Mouse (Mus musculus) erythroblast, embryonic 14.5 days (primary cell): ENCODE data around the gene Aida. TPM values are rescaled to one million over a fixed set of nuclear protein-coding genes. Genes with fewer than 3 reads are reported as not detected.

Source experiments
- H3K27me3 ChIP-seq: 2 replicates; pipeline ENCODE4 v1.6.1; 2012; ENCODE audit warnings: inconsistent platforms; ENCODE audit not compliant: control insufficient read depth
- H3K36me3 ChIP-seq: 2 replicates; pipeline ENCODE4 v1.6.1; 2012; ENCODE audit warnings: mild to moderate bottlenecking, inconsistent platforms; ENCODE audit not compliant: control insufficient read depth
- H3K4me1 ChIP-seq: 2 replicates; pipeline ENCODE4 v1.6.1; 2012; ENCODE audit warnings: inconsistent platforms; ENCODE audit not compliant: control insufficient read depth
- H3K4me3 ChIP-seq: replicated peaks from 2 replicates; pipeline ENCODE3; 2012; ENCODE audit warnings: moderate library complexity, mild to moderate bottlenecking, inconsistent platforms
- H3K9me3 ChIP-seq: 2 replicates; pipeline ENCODE4 v1.6.1; 2012; ENCODE audit warnings: low read length, inconsistent platforms, mixed read lengths; ENCODE audit not compliant: control insufficient read depth
- GATA1 ChIP-seq: IDR thresholded peaks from 2 replicates; pipeline ENCODE4 v1.6.1; 2012; ENCODE audit warnings: low read length, inconsistent platforms, mixed read lengths
- TAL1 ChIP-seq: IDR thresholded peaks from 3 replicates; pipeline ENCODE4 v1.6.1; 2012; ENCODE audit warnings: low read length, inconsistent platforms, mixed read lengths
- polyA plus RNA-seq: library from polyadenylated mRNA; stranded (reverse); fragments of >175 nt; gene quantifications from 2 replicates; pipeline ENCODE4 v1.2.3, GENCODE M21; 2012

The Aida gene
- polyA plus RNA-seq, 1 experiment, result 3.7 TPM

DNA sequence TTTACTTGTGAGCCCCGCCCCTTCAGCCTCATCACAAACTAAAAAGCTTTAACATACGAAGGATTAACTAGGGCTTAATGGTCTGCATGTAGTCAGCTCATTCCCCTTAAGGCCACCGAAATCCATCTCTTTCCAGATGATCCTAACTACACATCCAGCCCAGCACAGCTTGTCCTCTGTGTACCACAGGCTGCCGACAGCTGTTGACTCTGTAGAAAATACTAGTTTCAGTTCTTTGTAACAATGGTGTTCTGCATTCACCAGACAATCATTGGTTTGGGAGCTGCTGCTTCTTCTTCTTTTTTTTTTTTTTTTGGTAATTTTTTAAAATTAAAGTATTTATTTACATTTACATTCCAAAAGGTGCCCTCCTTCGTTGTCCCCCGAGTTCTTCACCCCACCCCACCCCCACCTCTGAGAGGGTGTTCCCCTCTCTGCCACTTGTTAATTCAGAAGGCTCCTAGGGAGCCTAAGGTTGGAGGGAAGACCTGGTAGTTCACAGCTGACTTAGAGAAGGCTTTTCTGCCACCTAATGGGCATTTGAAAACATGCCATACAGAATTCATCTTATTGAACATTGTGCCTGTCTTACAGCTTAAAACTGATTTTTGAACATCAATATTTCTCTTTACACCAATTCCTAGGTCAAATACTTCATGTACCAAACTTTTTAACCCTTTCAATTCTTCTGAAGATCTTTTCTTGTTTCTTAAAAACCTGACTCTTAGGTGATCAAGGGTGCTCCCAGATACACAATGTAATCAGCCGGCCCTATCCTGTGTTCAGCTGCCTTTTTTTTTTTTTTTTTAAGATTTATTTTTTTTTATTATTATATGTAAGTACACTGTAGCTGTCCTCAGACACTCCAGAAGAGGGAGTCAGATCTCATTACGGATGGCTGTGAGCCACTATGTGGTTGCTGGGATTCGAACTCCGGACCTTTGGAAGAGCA is 23.2 kb upstream of the Aida start:
- Histone ChIP-seq H3K9me3 (no peaks in the 10 kb centered on the region), H3K27me3 (no peaks in the 10 kb centered on the region), H3K4me1 (no peaks in the 10 kb centered on the region), H3K4me3 (no peak overlapping the region), H3K36me3 (peaks cover 20% of the 10 kb centered on the region)
- TF ChIP-seq GATA1 (no peak), TAL1 (no peak)

DNA sequence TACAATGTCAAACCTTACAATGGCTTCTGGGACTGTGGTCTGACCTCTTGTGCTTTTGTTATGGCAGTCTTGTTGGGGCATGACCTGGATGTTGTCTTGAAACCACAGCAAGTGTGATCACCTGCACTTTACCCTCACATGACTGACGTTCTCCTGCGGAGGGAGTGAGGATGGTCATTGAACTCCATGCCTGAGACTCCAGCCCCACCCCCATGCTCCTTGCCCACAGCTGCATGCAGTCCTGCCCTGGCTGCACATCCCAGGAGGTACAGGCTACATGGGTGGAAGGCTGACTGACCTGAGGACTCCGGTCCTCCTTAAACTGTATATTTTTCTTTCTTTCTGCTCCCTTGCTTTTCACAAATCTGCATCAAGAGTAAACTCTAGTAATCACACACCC is 22.0 kb upstream of the Aida start:
- no peak for TF ChIP-seq GATA1
- TF ChIP-seq TAL1, result no peak
- Histone ChIP-seq H3K36me3 (peaks cover 32% of the 10 kb centered on the region), H3K27me3 (no peaks in the 10 kb centered on the region), H3K4me1 (no peaks in the 10 kb centered on the region), H3K4me3 (no peak overlapping the region), H3K9me3 (no peaks in the 10 kb centered on the region)

DNA sequence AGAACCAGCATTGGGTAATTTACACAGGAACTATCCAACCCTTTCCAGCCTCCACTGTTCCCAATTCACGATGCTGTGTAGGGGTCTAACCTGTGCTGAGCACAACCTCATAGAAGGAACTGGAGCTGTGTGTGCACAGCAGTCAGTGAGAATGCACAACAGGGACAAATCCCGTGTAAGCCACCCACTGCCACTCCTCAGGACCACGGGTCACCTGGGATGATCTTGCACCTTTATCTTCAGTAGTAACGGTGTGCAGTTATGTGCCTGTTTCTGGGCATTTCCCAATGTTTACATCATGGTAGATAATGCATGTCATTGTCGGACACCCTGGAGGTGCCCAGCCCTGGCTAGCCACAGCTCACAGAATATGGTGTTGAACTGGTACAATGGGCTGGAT is 20.6 kb upstream of the Aida start:
- no peak overlapping the region for H3K4me3 ChIP-seq
- H3K9me3 ChIP-seq, result no peaks in the 10 kb centered on the region
- H3K4me1 ChIP-seq, result no peaks in the 10 kb centered on the region
- H3K27me3 ChIP-seq, result no peaks in the 10 kb centered on the region
- no peak for TF ChIP-seq GATA1
- H3K36me3 ChIP-seq, result peaks cover 46% of the 10 kb centered on the region

DNA sequence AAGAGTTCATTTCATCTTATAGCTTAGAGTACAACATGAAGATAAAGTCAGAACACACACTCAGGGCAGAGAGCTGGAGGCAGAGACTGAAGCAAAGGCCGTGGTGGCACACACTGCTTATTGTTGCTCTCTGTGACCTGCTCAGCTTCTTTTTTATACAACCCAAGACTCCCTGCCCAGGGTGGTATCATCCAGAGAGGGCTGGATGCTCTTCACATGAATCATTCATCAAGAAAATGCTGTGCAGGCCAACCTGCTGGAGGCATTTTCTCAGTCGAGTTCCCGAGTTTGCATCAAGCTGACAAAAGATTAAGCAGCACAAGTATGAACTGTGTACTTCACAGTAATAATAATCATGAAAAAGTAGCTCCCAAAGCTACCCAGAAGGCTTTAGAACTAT is 8.0 kb upstream of the Aida start:
- Histone ChIP-seq H3K9me3 (no peaks in the 10 kb centered on the region), H3K27me3 (no peaks in the 10 kb centered on the region), H3K4me1 (no peaks in the 10 kb centered on the region), H3K4me3 (no peak overlapping the region), H3K36me3 (peaks cover 99% of the 10 kb centered on the region)
- no peak for TF ChIP-seq GATA1
- TF ChIP-seq TAL1, result no peak

DNA sequence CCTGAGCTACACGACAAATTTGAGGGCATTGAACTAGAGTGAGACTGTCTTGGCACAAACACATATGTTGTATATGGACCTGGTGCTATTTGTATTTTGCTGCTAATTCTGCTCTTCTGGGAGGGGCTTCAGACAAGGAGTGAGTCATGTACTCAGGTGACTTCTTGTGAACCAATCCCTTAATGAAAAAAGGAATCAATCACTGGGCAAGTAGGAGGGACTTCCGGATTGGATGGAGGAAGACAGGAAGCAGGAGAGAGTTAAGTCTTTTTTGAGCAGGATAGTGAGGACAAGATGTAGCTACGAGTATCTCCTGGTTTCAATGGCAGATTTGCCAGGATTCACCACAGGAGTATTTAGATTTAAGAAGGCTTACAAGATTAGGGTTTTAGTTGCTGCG is 6.8 kb upstream of the Aida start:
- peaks cover 96% of the 10 kb centered on the region for H3K36me3 ChIP-seq
- TF ChIP-seq TAL1 (no peak), GATA1 (no peak)
- no peaks in the 10 kb centered on the region; the same call in 1 of the 2 replicates for H3K4me1 ChIP-seq

DNA sequence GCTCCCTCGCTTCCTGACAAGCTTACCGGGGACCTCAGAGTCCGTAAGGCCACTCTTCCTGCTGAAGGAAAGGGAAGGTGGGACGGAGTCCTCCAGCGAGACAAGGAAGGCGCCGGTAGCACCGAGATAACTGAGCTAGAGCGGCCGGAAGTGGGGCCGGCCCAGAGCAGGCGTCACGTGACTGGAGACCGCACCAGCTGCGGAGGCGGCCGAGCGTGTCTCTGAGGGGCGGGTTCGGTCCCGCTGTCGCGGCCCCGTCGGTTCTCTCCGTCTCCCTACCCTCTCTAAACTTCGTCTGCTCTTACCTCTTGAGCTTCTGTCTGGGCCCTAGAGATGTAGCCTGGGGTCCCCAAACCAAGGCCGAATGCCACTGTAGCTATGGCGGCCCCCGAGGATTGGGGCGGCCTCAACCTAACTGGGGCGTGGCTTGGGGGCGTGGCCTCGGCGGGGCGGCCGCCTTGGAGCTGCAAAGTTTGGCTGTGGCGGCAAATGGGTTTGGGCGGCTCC is 540 bp downstream of the Aida start, which contains the start of gene Brox:
TSS of gene Brox (minus strand) at position 393 of the 507 bp plus-strand sequence.
- peaks cover 2% of the 10 kb centered on the region; the same call in 1 of the 2 replicates for H3K4me1 ChIP-seq
- H3K36me3 ChIP-seq, result peaks cover 24% of the 10 kb centered on the region
- H3K4me3 ChIP-seq, result peak within 1 kb of the TSS; percentile 65
- H3K27me3 ChIP-seq, result no peaks in the 10 kb centered on the region
- TF ChIP-seq TAL1 (no peak), GATA1 (0 out of 2 replicates have a peak, but pooled peaks have one; percentile 52)
- no peaks in the 10 kb centered on the region for H3K9me3 ChIP-seq

More for the DNA sequence above, 6.8 kb upstream of the Aida start:
- H3K27me3 ChIP-seq, result no peaks in the 10 kb centered on the region
- H3K9me3 ChIP-seq, result no peaks in the 10 kb centered on the region
- H3K4me3 ChIP-seq, result no peak overlapping the region

DNA sequence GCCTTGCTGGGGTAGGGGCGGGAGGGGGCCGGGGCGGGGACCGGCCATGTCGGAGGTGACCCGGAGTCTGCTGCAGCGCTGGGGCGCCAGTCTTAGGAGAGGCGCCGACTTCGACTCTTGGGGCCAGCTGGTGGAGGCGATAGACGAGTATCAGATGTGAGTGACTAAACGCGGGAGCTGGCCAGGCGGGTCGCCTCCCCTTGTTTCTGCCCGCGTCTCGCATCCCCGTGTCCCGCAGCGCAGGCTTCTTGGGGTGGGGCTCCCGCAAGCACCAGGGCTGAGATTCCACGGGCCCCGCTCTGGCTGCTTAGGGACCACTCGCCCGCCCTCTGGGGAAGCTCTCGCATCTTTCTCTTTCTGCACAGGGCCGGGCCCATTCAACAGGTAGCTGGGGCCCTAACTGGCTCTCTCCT is 1.1 kb downstream of the Aida start:
- Histone ChIP-seq H3K27me3 (no peaks in the 10 kb centered on the region), H3K36me3 (peaks cover 19% of the 10 kb centered on the region), H3K4me1 (peaks cover 2% of the 10 kb centered on the region; the same call in 1 of the 2 replicates), H3K4me3 (peak overlapping the region; percentile 65), H3K9me3 (no peaks in the 10 kb centered on the region)
- no peak for TF ChIP-seq TAL1
- no peak for TF ChIP-seq GATA1

DNA sequence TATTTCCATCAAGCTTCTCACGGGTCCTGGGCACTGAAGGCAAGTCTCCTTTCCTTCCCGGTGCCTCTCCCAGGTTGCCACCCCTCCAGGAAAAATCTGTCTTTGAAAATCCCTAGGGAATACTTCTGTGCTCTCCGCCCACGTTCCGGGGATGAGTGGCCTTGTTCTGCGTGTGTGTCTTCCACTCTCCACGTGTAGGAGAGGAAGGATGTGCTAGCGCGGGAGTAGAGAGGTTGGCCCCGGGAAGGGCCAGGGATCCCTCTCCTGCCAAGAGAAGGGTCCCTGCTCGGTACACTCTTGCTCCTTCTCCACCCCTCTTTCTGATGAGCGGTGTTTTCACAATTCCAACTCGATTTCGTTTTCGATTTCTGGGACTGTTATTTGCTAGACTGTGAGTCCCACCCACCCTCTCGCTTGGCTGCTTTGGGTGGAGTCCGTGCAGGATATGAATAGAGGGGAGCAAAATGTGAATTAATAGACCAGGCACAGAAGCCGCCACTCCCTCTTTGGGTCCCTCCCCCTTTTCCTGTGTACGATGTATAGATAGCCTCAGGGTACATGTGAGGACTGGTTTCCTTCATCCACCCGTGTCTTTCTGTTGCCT is 1.6 kb downstream of the Aida start:
- TF ChIP-seq GATA1 (no peak), TAL1 (no peak)
- Histone ChIP-seq H3K9me3 (no peaks in the 10 kb centered on the region), H3K27me3 (no peaks in the 10 kb centered on the region), H3K36me3 (peaks cover 14% of the 10 kb centered on the region), H3K4me1 (peaks cover 2% of the 10 kb centered on the region; the same call in 1 of the 2 replicates), H3K4me3 (peak overlapping the region; percentile 65)

DNA sequence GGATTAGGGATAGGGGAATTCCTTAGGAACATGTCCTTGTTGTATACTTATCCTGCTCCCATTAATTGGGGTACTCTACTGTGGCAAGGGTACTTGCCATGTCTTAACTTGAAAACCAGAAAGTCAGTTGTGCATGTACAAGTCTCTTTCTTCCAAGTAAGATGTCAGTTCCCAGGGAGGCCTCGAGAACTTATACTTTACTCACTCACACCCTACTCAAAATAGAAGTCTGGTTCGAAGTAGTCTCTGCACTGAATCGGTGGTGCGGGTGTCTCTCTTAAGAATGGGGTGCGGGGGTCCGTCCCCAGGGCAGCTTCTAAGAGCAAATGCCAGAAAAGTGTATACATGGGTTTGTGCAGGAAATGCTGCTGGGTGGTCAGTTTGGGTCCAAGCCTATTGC is 2.8 kb downstream of the Aida start:
- Histone ChIP-seq H3K4me3 (no peak overlapping the region), H3K36me3 (peaks cover 3% of the 10 kb centered on the region), H3K9me3 (no peaks in the 10 kb centered on the region), H3K27me3 (no peaks in the 10 kb centered on the region), H3K4me1 (peaks cover 2% of the 10 kb centered on the region; the same call in 1 of the 2 replicates)
- TF ChIP-seq TAL1 (no peak), GATA1 (no peak)
